Mouse (Mus musculus) kidney, adult 2 months (tissue): Measurements from ENCODE around the gene AW549877. TPM values are rescaled to one million over a fixed set of nuclear protein-coding genes. Genes with fewer than 3 reads are reported as not detected.

Experiments used
- DNase-seq: peaks from one replicate; pipeline ENCODE4 v3.0.0; 2021
- H3K27ac ChIP-seq: fragments of 200-500 bp; 2 replicates; pipeline ENCODE4 v1.5.1; 2012; ENCODE audit warnings: low read depth, low read length, control low read depth, inconsistent platforms; ENCODE audit not compliant: insufficient read depth
- H3K27me3 ChIP-seq: fragments of 200-500 bp; replicated peaks from 2 replicates; pipeline ENCODE4 v1.6.1; 2012; ENCODE audit warnings: mild to moderate bottlenecking, moderate library complexity, low read length, inconsistent platforms; ENCODE audit not compliant: control insufficient read depth, insufficient read depth
- H3K36me3 ChIP-seq: fragments of 200-500 bp; 2 replicates; pipeline ENCODE4 v1.6.1; 2012; ENCODE audit warnings: mild to moderate bottlenecking, moderate library complexity, low read length, inconsistent platforms; ENCODE audit not compliant: control insufficient read depth, insufficient read depth
- H3K4me1 ChIP-seq: fragments of 200-500 bp; 2 replicates; pipeline ENCODE4 v1.6.1; 2011; ENCODE audit warnings: low read length; ENCODE audit not compliant: control insufficient read depth, insufficient read depth
- H3K4me3 ChIP-seq: fragments of 200-500 bp; 2 replicates; pipeline ENCODE4 v1.5.1; 2011; ENCODE audit warnings: mild to moderate bottlenecking, low read depth, low read length, control low read depth; ENCODE audit not compliant: insufficient read depth
- CTCF ChIP-seq: fragments of 200-500 bp; conservative IDR thresholded peaks from 2 replicates; pipeline ENCODE4 v1.5.1; 2011; ENCODE audit warnings: low read depth, mild to moderate bottlenecking, control low read depth, low read length, moderate library complexity, mixed read lengths; ENCODE audit not compliant: insufficient read depth, insufficient read length
- POLR2A ChIP-seq: fragments of 200-500 bp; IDR thresholded peaks from one replicate; pipeline ENCODE4 v1.6.1; 2011; ENCODE audit warnings: low read depth, low read length, control low read depth
- WGBS: fragments of 180-500 bp; shearing (Covaris S2); methylation state at CpG from one replicate; pipeline ENCODE4 v1.1.7; 2018; 5-methylcytosine and 5-hydroxymethylcytosine counted together
- polyA plus RNA-seq: library from polyadenylated mRNA; depleted of rRNA; stranded (reverse); fragments of >200 nt; gene quantifications from 2 replicates; pipeline ENCODE4 v1.2.3, GENCODE M21; 2012

AW549877 gene
- polyA plus RNA-seq, 1 experiment: 20.5 TPM

DNA sequence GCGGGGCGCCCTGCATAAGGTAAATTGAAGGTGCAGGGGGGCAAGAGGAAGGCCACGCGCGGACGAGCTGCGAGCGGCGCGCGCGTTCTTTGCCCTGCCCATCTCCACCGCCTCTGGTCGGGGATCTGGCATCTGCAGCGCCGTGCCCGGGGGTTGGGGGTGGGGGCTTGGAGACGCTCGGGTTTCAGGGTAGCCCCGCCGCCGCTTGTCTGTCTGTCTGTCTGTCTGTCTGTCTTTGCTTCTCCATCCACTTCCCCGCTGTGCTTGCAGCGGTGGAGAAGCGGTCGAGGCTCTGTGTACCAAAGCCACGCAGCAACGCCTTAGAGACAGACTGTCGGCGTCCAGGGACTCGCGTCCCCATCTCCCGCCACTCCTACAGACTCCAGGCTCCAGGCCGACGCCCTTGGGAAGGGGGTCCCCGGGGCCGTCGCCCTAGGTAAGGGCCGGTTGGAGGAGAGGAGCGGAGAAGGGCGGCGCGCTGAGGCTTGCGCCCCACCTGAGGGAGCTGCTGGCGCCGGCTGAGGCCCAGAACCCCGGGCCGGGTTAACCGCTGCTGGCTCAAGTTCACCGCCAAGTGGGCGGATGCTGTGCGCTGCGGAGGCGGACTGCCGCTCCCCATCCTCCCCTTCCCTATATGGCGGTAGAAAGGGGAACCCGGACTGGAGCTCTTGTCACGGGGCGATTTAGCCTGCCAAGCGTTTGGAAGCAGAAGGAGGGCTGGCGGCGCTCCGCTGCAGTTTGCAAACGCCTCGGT lies 31.5 kb upstream of the AW549877 start:
- Histone ChIP-seq H3K4me3 (peak overlapping the region; percentile 94), H3K27me3 (no peaks in the 10 kb centered on the region), H3K27ac (peak overlapping the region; percentile 97), H3K36me3 (no peaks in the 10 kb centered on the region), H3K4me1 (peaks cover 14% of the 10 kb centered on the region; the same call in 1 of the 2 replicates)
- TF ChIP-seq CTCF (no peak), POLR2A (peak; percentile 47)
- DNase-seq: peak; percentile 92
- WGBS: under 1% methylated on average over 65 of the region's 65 CpGs

DNA sequence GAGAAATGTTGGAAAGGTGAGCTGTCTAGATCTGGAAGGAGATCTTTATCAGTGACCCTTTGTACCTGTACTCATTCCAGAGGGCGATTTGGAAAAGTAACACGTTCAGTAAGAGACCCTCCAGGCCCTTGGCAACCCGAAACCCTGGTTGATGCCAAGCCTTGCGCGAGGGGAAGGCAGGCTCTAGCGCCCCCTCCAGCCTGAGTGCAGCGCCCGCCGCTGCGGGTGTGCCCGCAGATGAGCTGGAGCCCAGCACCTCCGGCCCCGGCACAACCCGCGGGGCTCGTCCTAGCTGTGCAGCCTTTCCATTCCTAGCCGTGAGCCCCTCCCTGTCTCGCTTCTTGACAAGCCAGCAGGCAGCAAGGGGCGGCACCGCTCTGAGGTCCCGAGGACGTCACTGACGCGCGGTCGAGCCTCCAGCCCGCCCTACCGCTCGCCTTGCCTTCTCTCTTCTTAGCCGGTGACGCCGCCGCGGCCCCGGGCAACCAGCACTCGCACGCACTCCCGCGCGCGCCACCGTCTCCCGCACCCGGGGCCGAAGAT lies 30.8 kb upstream of the AW549877 start, which contains the start of gene Oxct1:
Oxct1 (plus strand) TSS at position 153 of the 543 bp plus-strand sequence.
- Histone ChIP-seq H3K27me3 (no peaks in the 10 kb centered on the region), H3K4me3 (peak within 1 kb of the TSS; percentile 94), H3K27ac (peak within 1 kb of the TSS; percentile 97), H3K4me1 (peaks cover 15% of the 10 kb centered on the region; the same call in 1 of the 2 replicates), H3K36me3 (no peaks in the 10 kb centered on the region)
- WGBS: under 1% methylated on average over 45 of the region's 45 CpGs
- peak; percentile 96 for DNase-seq
- TF ChIP-seq CTCF (peak; percentile 62), POLR2A (peak; percentile 76)

DNA sequence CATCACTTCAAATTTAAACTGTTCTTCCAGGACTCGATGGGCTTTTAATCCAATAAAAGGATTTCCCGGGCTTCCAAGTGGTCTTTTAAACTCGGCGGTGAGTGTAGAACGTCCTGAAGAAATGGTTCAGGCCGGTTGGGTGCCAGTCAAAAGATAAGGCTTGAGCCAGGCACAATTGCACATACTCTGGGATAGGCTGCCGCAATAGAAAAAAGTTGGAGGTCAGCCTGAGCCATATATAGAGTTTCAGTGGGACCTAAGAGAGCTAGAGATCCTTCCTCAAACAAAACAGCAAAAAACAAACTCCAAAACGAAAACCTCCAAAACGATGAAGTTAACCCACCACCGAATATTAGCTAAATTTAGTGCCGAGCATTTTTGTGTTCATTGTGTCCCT lies 30.0 kb upstream of the AW549877 start:
- DNase-seq: peak; percentile 24

DNA sequence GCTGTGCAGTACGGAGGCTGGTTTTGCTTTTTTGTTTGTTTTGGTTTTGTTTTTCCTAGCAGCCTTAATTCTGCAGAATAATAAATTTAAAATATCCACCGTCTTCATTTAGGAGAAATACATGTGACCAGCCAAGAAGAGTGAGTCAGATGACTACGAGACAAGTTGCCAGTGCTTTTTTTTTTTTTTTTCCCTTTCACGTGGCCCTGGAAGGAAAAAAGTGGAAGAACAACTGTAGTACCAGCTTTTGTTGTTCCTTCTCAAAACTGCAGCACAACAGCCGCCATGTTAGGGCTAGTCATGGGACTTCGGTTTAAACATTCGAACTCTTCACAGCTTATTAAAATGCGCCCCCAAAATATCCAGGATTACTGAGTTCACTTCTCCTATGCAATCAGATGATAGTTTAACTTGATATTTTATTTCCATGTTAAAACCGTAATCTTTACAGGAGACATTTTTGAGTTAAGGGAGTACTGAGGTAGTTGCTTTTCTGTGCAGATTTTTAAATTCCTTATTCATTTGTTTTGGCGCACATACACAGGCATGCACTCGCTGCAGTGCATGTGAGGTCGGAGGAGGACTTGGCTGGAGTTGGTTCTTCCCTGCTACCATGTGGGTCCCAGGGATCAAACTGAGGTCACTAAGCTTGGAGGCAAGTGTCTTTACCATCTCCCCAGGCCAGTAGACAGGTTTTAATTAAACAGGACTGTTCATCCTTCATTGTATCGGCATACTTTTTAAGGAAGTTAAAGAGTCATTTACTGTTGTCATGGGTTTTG lies 29.4 kb upstream of the AW549877 start:
- peak; percentile 46 for DNase-seq
- Histone ChIP-seq H3K4me3 (no peak overlapping the region), H3K27me3 (no peaks in the 10 kb centered on the region), H3K36me3 (no peaks in the 10 kb centered on the region), H3K4me1 (peaks cover 15% of the 10 kb centered on the region; the same call in 1 of the 2 replicates), H3K27ac (peak overlapping the region; percentile 97)
- 52% methylated on average over 13 of the region's 13 CpGs for WGBS
- TF ChIP-seq POLR2A (no peak), CTCF (no peak)

More for the DNA sequence above, 30.0 kb upstream of the AW549877 start:
- Histone ChIP-seq H3K27me3 (no peaks in the 10 kb centered on the region), H3K4me1 (peaks cover 15% of the 10 kb centered on the region; the same call in 1 of the 2 replicates), H3K27ac (peak overlapping the region; percentile 97), H3K4me3 (no peak overlapping the region; the same call in 1 of the 2 replicates), H3K36me3 (no peaks in the 10 kb centered on the region)
- WGBS: 62% methylated on average over 11 of the region's 11 CpGs
- TF ChIP-seq POLR2A (no peak), CTCF (no peak)

DNA sequence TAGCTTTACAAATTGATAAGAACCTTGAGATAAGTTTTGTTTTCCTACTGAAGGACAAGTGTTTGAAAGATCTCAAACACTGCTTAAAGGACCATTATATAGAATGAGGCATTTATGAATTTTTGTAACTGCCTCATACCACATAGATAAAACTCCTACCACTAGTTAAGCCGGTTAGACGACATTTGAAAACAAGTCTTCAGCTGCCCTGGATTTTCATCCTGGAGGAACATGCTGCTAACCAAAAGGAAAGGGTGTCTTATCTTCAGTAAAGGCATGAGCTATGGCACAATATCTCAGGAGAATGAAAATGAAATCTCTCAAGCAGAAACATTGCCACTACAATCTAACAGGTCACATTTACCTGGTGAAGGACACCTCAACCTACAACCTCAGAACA lies 28.2 kb upstream of the AW549877 start:
- H3K4me1 ChIP-seq: peaks cover 12% of the 10 kb centered on the region; the same call in 1 of the 2 replicates
- H3K27me3 ChIP-seq: no peaks in the 10 kb centered on the region
- TF ChIP-seq POLR2A (no peak), CTCF (no peak)
- no peak overlapping the region for H3K4me3 ChIP-seq
- H3K36me3 ChIP-seq: no peaks in the 10 kb centered on the region
- WGBS: 75% methylated on average over 2 of the region's 2 CpGs
- DNase-seq: peak; percentile 16
- H3K27ac ChIP-seq: 0 out of 2 replicates have a peak overlapping the region, but pooled peaks have one; percentile 56

DNA sequence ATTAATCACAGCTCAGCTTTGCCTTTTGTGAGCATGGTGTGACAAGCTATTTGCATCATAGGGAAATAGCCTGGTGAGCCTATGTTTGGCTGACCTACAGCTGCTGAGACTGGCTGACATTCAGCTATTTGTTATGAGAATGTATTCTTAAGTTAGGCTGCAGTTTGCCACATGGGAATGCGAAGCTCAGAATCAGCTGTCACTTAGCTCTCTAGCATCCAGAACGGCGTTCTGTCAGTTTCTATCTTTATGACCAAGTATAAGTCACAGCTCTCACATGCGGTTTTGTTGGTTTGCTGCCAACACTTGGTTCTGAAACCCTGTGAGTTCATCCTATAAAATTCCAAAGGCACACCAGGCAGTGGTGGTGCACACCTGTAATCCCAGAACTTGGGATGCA lies 25.2 kb upstream of the AW549877 start:
- DNase-seq: no peak
- no peak overlapping the region for H3K27ac ChIP-seq
- no peaks in the 10 kb centered on the region for H3K36me3 ChIP-seq
- H3K27me3 ChIP-seq: no peaks in the 10 kb centered on the region
- TF ChIP-seq POLR2A (no peak), CTCF (no peak)
- peaks cover 6% of the 10 kb centered on the region; the same call in 1 of the 2 replicates for H3K4me1 ChIP-seq
- no peak overlapping the region for H3K4me3 ChIP-seq
- WGBS: 67% methylated on average over 4 of the region's 4 CpGs
